24 mouse cellular contexts compared by ENCODE assay signal in the genomic region with DNA sequence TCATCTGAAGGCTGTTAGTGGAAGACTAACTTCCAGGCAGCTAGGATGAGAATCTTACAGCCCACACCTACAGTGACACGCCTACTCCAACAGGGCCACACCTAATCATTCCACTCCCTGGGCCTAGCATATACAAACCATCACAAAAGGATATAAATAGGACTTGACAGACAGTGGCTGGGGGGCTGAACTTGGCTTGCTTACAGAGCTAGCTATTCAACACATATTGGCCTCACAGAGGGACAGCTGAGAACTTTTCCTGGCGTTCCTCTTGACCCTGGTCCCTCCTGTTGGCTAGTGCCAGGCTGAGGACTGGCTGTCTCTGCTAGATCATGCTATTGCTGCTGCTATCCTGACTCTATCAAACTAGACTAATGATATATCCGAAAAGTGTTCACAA. TPM values are rescaled to one million over a fixed set of nuclear protein-coding genes. Genes with fewer than 3 reads are reported as not detected.
DNase-seq lines count a peak whose midpoint lies in the region; ATAC-seq lines count a peak whose summit lies in the region.
"Had no signal": no experiment of that assay in that cellular context is flagged by ENCODE, and none has a peak within 500 bp of the region (broad histone marks: within the 10 kb centered on the region; RNA-seq: fewer than 3 reads in every experiment).

No protein-coding gene starts in this region.

- peak; percentile 25 for DNase-seq in heart, adult 8-10 months (ENCODE audit: low spot score)
- no peak for DNase-seq in heart, postnatal 25 days (ENCODE audit: low spot score)
- peak; percentile 26 for DNase-seq in testis, postnatal 10 days (ENCODE audit: low spot score)
- no peak for DNase-seq in testis, postnatal 14 days (ENCODE audit: low spot score)
- no peak for DNase-seq in left cerebral cortex, postnatal 36 days (ENCODE audit: low spot score in 2 of 2)
- DNase-seq: adrenal gland, postnatal 10 days; cerebellum, adult 11 months; cerebellum, postnatal 14 days; embryo, embryonic 11 days; kidney, adult 8-10 months; kidney, postnatal 25 days; thymus, postnatal 14 days had no signal

- peak; percentile 90 for ATAC-seq in heart, embryonic 16.5 days (replicated peaks; ENCODE audit: extremely low read depth, insufficient read depth, low FRiP score)
- no peak for ATAC-seq in activated CD4-positive, CD25-positive, alpha-beta regulatory T cell, adult 4 months
- ATAC-seq: forebrain, embryonic 14.5 days had no signal

- H3K9ac ChIP-seq in heart, embryonic 16.5 days (ENCODE audit: low read length): no peak overlapping the region
- H3K9ac ChIP-seq: limb, embryonic 12.5 days; liver, embryonic 14.5 days; stomach, embryonic 15.5 days had no signal

- H3K9me3 ChIP-seq in heart, embryonic 16.5 days (replicated peaks; ENCODE audit: control insufficient read depth, low read length): no peaks in the 10 kb centered on the region
- H3K9me3 ChIP-seq: G1E; hindbrain, embryonic 10.5 days; limb, embryonic 12.5 days; megakaryocyte, embryonic 14.5 days; stomach, embryonic 15.5 days had no signal

- H3K27ac ChIP-seq in heart, embryonic 16.5 days (ENCODE audit: low read length): peak overlapping the region; percentile 64
- H3K27ac ChIP-seq: hindbrain, embryonic 10.5 days; left cerebral cortex, adult 2 months; limb, embryonic 12.5 days; liver, embryonic 14.5 days; stomach, embryonic 15.5 days had no signal

- intact Hi-C loops in heart, postnatal 25 days (cut with DNase I): no loop called here
- intact Hi-C loops in left cerebral cortex, postnatal 36 days (cut with DNase I): no loop called here

- H3K36me3 ChIP-seq in heart, embryonic 16.5 days (ENCODE audit: control insufficient read depth, insufficient read depth): peaks cover 20% of the 10 kb centered on the region

- H3K4me2 ChIP-seq in heart, embryonic 16.5 days (ENCODE audit: low read depth, low read length): no peak overlapping the region
- H3K4me2 ChIP-seq: limb, embryonic 12.5 days; stomach, embryonic 15.5 days had no signal

- 46% methylated on average over 3 of the region's 3 CpGs for WGBS in heart, embryonic 16.5 days

- no peak overlapping the region for H3K4me3 ChIP-seq in heart, embryonic 16.5 days (ENCODE audit: low read length)
- H3K4me3 ChIP-seq: hindbrain, embryonic 10.5 days; left cerebral cortex, adult 2 months; limb, embryonic 12.5 days; megakaryocyte, embryonic 14.5 days; stomach, embryonic 15.5 days had no signal

- H3K27me3 ChIP-seq in heart, embryonic 16.5 days (ENCODE audit: control insufficient read depth, insufficient read depth, low read length): no peaks in the 10 kb centered on the region
- H3K27me3 ChIP-seq: limb, embryonic 12.5 days; megakaryocyte, embryonic 14.5 days; stomach, embryonic 15.5 days had no signal

- H3K4me1 ChIP-seq in heart, embryonic 16.5 days (ENCODE audit: control insufficient read depth, insufficient read depth, low read length): 0 out of 2 replicates have a peak, but pooled peaks cover 3% of the 10 kb centered on the region
- H3K4me1 ChIP-seq: hindbrain, embryonic 10.5 days; limb, embryonic 12.5 days; megakaryocyte, embryonic 14.5 days; stomach, embryonic 15.5 days had no signal

RNA-seq across cellular contexts. Expression of a gene that starts 6.8 kb away (rescaled TPM):
- total RNA-seq in heart, adult 8-10 months (2022): not detected
- total RNA-seq in heart, postnatal 25 days (2021): not detected
- not detected in 2 replicates for polyA plus RNA-seq in heart, embryonic 16.5 days (2015; fragmentation: Nextera tagmentation; extraction: Ambion mirVana)
- not detected for polyA plus RNA-seq in activated CD4-positive, CD25-positive, alpha-beta regulatory T cell, adult 4 months (2017; shearing (Covaris generic))
- not detected for total RNA-seq in left cerebral cortex, postnatal 36 days (2021)
- total RNA-seq: adrenal gland, postnatal 10 days; left cerebral cortex, adult 2 months; midbrain, postnatal 0 days had no signal
- polyA plus RNA-seq: forebrain, embryonic 14.5 days; G1E; hindbrain, embryonic 10.5 days; limb, embryonic 12.5 days; liver, embryonic 14.5 days; midbrain, postnatal 0 days; neural tube, embryonic 11.5 days; stomach, embryonic 15.5 days had no signal

RNA-seq across cellular contexts. Expression of a gene that starts 13.9 kb away (rescaled TPM):
- total RNA-seq in heart, adult 8-10 months (2022): 10 to 100 TPM; 48.1 to 77.5 (median 69.4) TPM
- 10 to 100 TPM; 38.7 to 42.9 TPM for total RNA-seq in heart, postnatal 25 days (2021)
- polyA plus RNA-seq in heart, embryonic 16.5 days (2015; fragmentation: Nextera tagmentation; extraction: Ambion mirVana): 108 and 118 TPM in 2 replicates
- 10 to 100 TPM; 47.8 to 61.4 TPM for polyA plus RNA-seq in activated CD4-positive, CD25-positive, alpha-beta regulatory T cell, adult 4 months (2017; shearing (Covaris generic))
- 1 to 10 TPM; 3.1 to 5.0 TPM for total RNA-seq in left cerebral cortex, postnatal 36 days (2021)

RNA-seq across cellular contexts. Expression of a gene that starts 53.6 kb away (rescaled TPM):
- 100 to 1,000 TPM; 108 to 118 (median 112) TPM for total RNA-seq in heart, adult 8-10 months (2022)
- 100 to 1,000 TPM; 120 to 132 TPM for total RNA-seq in heart, postnatal 25 days (2021)
- 12.6 and 13.5 TPM in 2 replicates for polyA plus RNA-seq in heart, embryonic 16.5 days (2015; fragmentation: Nextera tagmentation; extraction: Ambion mirVana)
- 10 to 100 TPM; 32.0 to 44.4 TPM for polyA plus RNA-seq in activated CD4-positive, CD25-positive, alpha-beta regulatory T cell, adult 4 months (2017; shearing (Covaris generic))
- total RNA-seq in left cerebral cortex, postnatal 36 days (2021): 100 to 1,000 TPM; 156 to 161 TPM

Comparison
In these comparisons a context has a peak if more than half of its experiments do, and no peak if none do; other contexts are left out.
1. DNase-seq: peak in heart, adult 8-10 months (single experiment) and testis, postnatal 10 days (single experiment); none in heart, postnatal 25 days (single experiment), testis, postnatal 14 days (single experiment) and left cerebral cortex, postnatal 36 days (0 of 2).
2. RNA of a gene that starts 13.9 kb away (total RNA-seq): 48.1 to 77.5 TPM in heart, adult 8-10 months and 38.7 to 42.9 TPM in heart, postnatal 25 days; 3.1 to 5.0 TPM in left cerebral cortex, postnatal 36 days; every median in the first group is over 4 times any median in the second.